Mouse (Mus musculus): ENCODE measurements around the gene Lsm12.

The Lsm12 gene

GRCm38 (mm10) chr11:102184646-102185495 lies at the start of gene Lsm12:
Lsm12 (minus strand) TSS chr11:102185296.
- DNase-seq = peak; percentile 98

- DNase-seq = peak; percentile 99
These were observed 45.1 kb upstream of the Lsm12 start, which contains the start of gene Hdac5 for GRCm38 (mm10) chr11:102230006-102230741. Hdac5 (minus strand) TSS chr11:102230166.

GRCm38 (mm10) chr11:102229331-102229953 lies 44.3 kb upstream of the Lsm12 start:
- peak; percentile 50 for DNase-seq

- DNase-seq = no peak
These were observed 43.7 kb upstream of the Lsm12 start for GRCm38 (mm10) chr11:102228646-102229268.

- no peak for DNase-seq
These were observed 43.1 kb upstream of the Lsm12 start for GRCm38 (mm10) chr11:102228191-102228545.

GRCm38 (mm10) chr11:102227270-102228190 lies 42.4 kb upstream of the Lsm12 start:
- DNase-seq = no peak

GRCm38 (mm10) chr11:102226067-102226978 lies 41.2 kb upstream of the Lsm12 start:
- DNase-seq = no peak

GRCm38 (mm10) chr11:102225221-102225620 lies 40.1 kb upstream of the Lsm12 start:
- no peak for DNase-seq

- peak; percentile 71 for DNase-seq
These were observed 39.6 kb upstream of the Lsm12 start for GRCm38 (mm10) chr11:102224686-102225085.

GRCm38 (mm10) chr11:102223166-102223565 lies 38.1 kb upstream of the Lsm12 start:
- DNase-seq = peak; percentile 80

- DNase-seq = peak; percentile 40
These were observed 36.9 kb upstream of the Lsm12 start for GRCm38 (mm10) chr11:102221954-102222351.

GRCm38 (mm10) chr11:102221243-102221953 lies 36.3 kb upstream of the Lsm12 start:
- no peak for DNase-seq

- peak; percentile 24 for DNase-seq
These were observed 35.4 kb upstream of the Lsm12 start for GRCm38 (mm10) chr11:102220451-102220850.

- DNase-seq = peak; percentile 61
These were observed 34.9 kb upstream of the Lsm12 start for GRCm38 (mm10) chr11:102219994-102220346.

- peak; percentile 41 for DNase-seq
These were observed 34.3 kb upstream of the Lsm12 start for GRCm38 (mm10) chr11:102219247-102219993.

GRCm38 (mm10) chr11:102218783-102219182 lies 33.7 kb upstream of the Lsm12 start:
- peak; percentile 98 for DNase-seq

GRCm38 (mm10) chr11:102217876-102218430 lies 32.9 kb upstream of the Lsm12 start:
- peak; percentile 52 for DNase-seq

- DNase-seq = peak; percentile 33
These were observed 32.3 kb upstream of the Lsm12 start for GRCm38 (mm10) chr11:102217396-102217795.

GRCm38 (mm10) chr11:102216886-102217240 lies 31.8 kb upstream of the Lsm12 start:
- peak; percentile 20 for DNase-seq

Measured in kidney, postnatal 10 days (tissue).